Mouse (Mus musculus) brown adipose tissue, adult 24 weeks (tissue): ENCODE measurements around the gene Brca1. TPM values are rescaled to one million over a fixed set of nuclear protein-coding genes. Genes with fewer than 3 reads are reported as not detected.

Source experiments
- polyA plus RNA-seq: library from polyadenylated mRNA; stranded (reverse); fragments of >200 nt; gene quantifications from 2 replicates; pipeline ENCODE4 v1.2.4, GENCODE M21; 2012; ENCODE audit not compliant: missing spikeins, insufficient read depth, insufficient read length

Gene Brca1
- polyA plus RNA-seq, 1 experiment: 0.48 TPM

Other genes starting within 250 kb of the Brca1 start
- gene Becn1, start 249.7 kb downstream of the Brca1 start, polyA plus RNA-seq: 38.3 and 48.7 TPM in 2 replicates
- gene Psme3, start 235.7 kb downstream of the Brca1 start, polyA plus RNA-seq: 58.0 and 79.6 TPM in 2 replicates
- 0.55 TPM in 1 of 2 replicates, not detected in the other for gene Aoc2, start 226.9 kb downstream of the Brca1 start, polyA plus RNA-seq
- gene Aoc3, start 221.3 kb downstream of the Brca1 start, polyA plus RNA-seq: 156 and 209 TPM in 2 replicates
- gene G6pc, start 184.4 kb downstream of the Brca1 start, polyA plus RNA-seq: not detected in 2 replicates
- gene Aarsd1, start 134.3 kb downstream of the Brca1 start, polyA plus RNA-seq: 20.2 and 30.5 TPM in 2 replicates
- 7.1 and 9.8 TPM in 2 replicates for gene Gm27029, start 127.2 kb downstream of the Brca1 start, polyA plus RNA-seq
- 5.6 and 5.8 TPM in 2 replicates for gene Rundc1, start 126.9 kb downstream of the Brca1 start, polyA plus RNA-seq
- 3.8 and 4.2 TPM in 2 replicates for gene Ptges3l, start 126.6 kb downstream of the Brca1 start, polyA plus RNA-seq
- 376 and 386 TPM in 2 replicates for gene Rpl27, start 109.7 kb downstream of the Brca1 start, polyA plus RNA-seq
- gene Ifi35, start 103.5 kb downstream of the Brca1 start, polyA plus RNA-seq: 14.8 and 19.7 TPM in 2 replicates
- gene Rnd2, start 87.0 kb downstream of the Brca1 start, polyA plus RNA-seq: 3.7 and 3.8 TPM in 2 replicates
- gene Vat1, start 85.7 kb downstream of the Brca1 start, polyA plus RNA-seq: 16.0 and 22.4 TPM in 2 replicates
- gene Nbr1, start 194 bp upstream of the Brca1 start, polyA plus RNA-seq: 125 and 139 TPM in 2 replicates
- 31.8 and 39.5 TPM in 2 replicates for gene Tmem106a, start 30.3 kb upstream of the Brca1 start, polyA plus RNA-seq
- not detected in 2 replicates for gene Gm11634, start 47.3 kb upstream of the Brca1 start, polyA plus RNA-seq
- 27.0 and 33.3 TPM in 2 replicates for gene Rdm1, start 75.2 kb upstream of the Brca1 start, polyA plus RNA-seq
- gene Arl4d, start 113.6 kb upstream of the Brca1 start, polyA plus RNA-seq: 3.5 and 3.8 TPM in 2 replicates
- 6.5 and 11.0 TPM in 2 replicates for gene Dhx8, start 181.0 kb upstream of the Brca1 start, polyA plus RNA-seq
- not detected in 2 replicates for gene Etv4, start 233.4 kb upstream of the Brca1 start, polyA plus RNA-seq